Mouse (Mus musculus) forebrain, embryonic 12.5 days (tissue): ENCODE measurements at regions not wholly inside any gene's neighbourhood (a gene's known extent, or its start where the extent isn't known, plus 50 kb on each side); places are given as distances from the start of the nearest gene placed in this dataset.
"Not testable (repeated sequence)": the region's sequence is repeated elsewhere in the genome, so short reads cannot be mapped to it uniquely, and the experiment has no call there.

Source experiments
- ATAC-seq: fragments of 200-750 bp; cut with Nextera tagmentation; 2 replicates; pipeline ENCODE4 v1.8.0; 2017; ENCODE audit warnings: moderate TSS enrichment; ENCODE audit not compliant: low FRiP score
- H3K27ac ChIP-seq: fragments of 300-500 bp; sonication (generic); 2 replicates; pipeline ENCODE4 v1.5.1; 2016; ENCODE audit warnings: mild to moderate bottlenecking
- H3K27me3 ChIP-seq: fragments of 300-500 bp; sonication (generic); 2 replicates; pipeline ENCODE4 v1.6.1; 2016; ENCODE audit warnings: mild to moderate bottlenecking
- H3K36me3 ChIP-seq: fragments of 300-500 bp; sonication (generic); replicated peaks from 2 replicates; pipeline ENCODE4 v1.6.1; 2016; ENCODE audit warnings: mild to moderate bottlenecking
- H3K4me1 ChIP-seq: fragments of 300-500 bp; sonication (generic); 2 replicates; pipeline ENCODE4 v1.6.1; 2016
- H3K4me2 ChIP-seq: fragments of 300-500 bp; sonication (generic); 2 replicates; pipeline ENCODE4 v1.6.1; 2016; ENCODE audit warnings: mild to moderate bottlenecking, moderate library complexity
- H3K4me3 ChIP-seq: fragments of 300-500 bp; sonication (generic); replicated peaks from 2 replicates; pipeline ENCODE4 v1.5.1; 2016; ENCODE audit warnings: mild to moderate bottlenecking
- H3K9ac ChIP-seq: fragments of 300-500 bp; sonication (generic); 2 replicates; pipeline ENCODE4 v1.6.1; 2016; ENCODE audit warnings: mild to moderate bottlenecking
- H3K9me3 ChIP-seq: fragments of 300-500 bp; sonication (generic); 2 replicates; pipeline ENCODE4 v1.6.1; 2016
- WGBS: fragments of 180-500 bp; shearing (Covaris S2); methylation state at CpG from one replicate; pipeline ENCODE4 v1.1.7; 2016; 5-methylcytosine and 5-hydroxymethylcytosine counted together

DNA sequence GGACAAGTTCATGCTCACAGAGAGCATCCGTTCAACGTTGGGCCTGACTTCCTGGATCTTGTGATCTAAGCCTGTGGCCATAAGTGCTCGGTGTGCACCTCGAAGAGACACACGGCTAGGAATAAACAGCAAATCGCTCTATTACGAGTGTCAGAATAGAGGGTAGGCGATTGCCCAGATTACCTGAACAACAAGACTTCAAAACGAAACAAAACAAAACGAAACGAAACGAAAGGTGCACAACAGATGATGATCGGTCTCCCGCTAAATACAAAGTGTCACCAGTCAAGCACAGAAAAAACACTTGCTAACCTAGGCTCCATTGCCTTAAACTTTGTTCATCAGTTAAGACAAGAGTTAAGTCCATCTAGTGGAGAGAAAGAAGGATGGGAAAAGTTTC lies 67.4 kb downstream of the Pdia4 start:
- not testable (repeated sequence) for ATAC-seq, H3K4me2 ChIP-seq, H3K36me3 ChIP-seq, H3K27ac ChIP-seq, H3K4me1 ChIP-seq, H3K9ac ChIP-seq, H3K9me3 ChIP-seq, H3K27me3 ChIP-seq, H3K4me3 ChIP-seq
- WGBS: 80% methylated on average over 9 of the region's 14 CpGs

DNA sequence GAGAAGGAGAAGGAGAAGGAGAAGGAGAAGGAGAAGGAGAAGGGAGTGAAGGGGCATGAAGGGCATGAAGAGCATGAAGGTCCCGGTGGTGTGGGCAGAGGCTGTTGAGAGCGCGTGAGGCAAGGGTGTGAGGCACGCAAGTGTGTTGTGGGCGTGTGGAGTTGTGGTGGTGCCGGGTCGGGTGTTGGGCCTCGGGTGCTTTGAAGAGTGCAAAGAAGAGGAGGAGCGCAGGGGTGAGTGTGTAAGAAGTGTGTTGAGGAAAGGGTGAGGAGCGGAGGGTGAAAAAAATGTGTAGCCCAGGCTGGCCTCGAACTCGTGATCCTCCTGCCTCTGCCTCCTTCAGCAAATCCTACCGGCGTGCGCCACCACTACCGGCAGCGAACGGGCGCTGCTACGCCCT lies 69.4 kb downstream of the Pdia4 start:
- not testable (repeated sequence) for H3K27ac ChIP-seq, H3K27me3 ChIP-seq, H3K9me3 ChIP-seq, H3K4me1 ChIP-seq, H3K4me2 ChIP-seq, ATAC-seq, H3K9ac ChIP-seq, H3K36me3 ChIP-seq
- H3K4me3 ChIP-seq: 0 out of 2 replicates have a peak overlapping the region, but pooled peaks have one; percentile 19
- WGBS: no CpG with 5 or more reads among the region's 20 CpGs

- H3K27ac ChIP-seq, ATAC-seq, H3K9ac ChIP-seq, H3K36me3 ChIP-seq, H3K9me3 ChIP-seq, H3K4me1 ChIP-seq, H3K27me3 ChIP-seq: not testable (repeated sequence)
- Histone ChIP-seq H3K4me3 (peak overlapping the region; percentile 42), H3K4me2 (peak overlapping the region; percentile 40)
- 14% methylated on average over 20 of the region's 47 CpGs for WGBS
Measured at GRCm38 (mm10) chr6:47740216-47740615, 73.0 kb downstream of the Pdia4 start.

- 17% methylated on average over 14 of the region's 26 CpGs for WGBS
- H3K4me2 ChIP-seq, H3K36me3 ChIP-seq, ATAC-seq, H3K4me1 ChIP-seq, H3K27me3 ChIP-seq, H3K27ac ChIP-seq, H3K9me3 ChIP-seq, H3K9ac ChIP-seq: not testable (repeated sequence)
- H3K4me3 ChIP-seq: 0 out of 2 replicates have a peak overlapping the region, but pooled peaks have one; percentile 19
Measured at GRCm38 (mm10) chr6:47739696-47740095, 73.5 kb downstream of the Pdia4 start.

DNA sequence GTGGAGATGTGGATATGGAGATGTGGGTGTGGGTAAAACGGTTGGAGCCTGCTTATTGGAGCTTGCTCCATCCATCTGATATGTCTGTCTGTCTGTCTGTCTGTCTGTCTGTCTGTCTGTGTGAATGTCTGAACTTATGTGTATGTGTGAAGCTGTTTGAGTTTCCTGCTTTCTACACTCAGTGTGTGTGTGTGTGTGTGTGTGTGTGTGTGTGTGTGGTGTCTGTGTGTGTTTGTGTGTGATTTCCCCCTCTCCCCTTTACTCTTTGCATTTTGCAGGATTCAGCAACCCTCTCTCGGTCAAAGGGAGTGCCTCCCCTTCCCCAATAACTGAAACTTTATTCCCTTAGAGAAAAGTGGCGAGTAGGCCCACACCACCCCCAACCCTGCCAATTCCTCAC lies 75.3 kb downstream of the Pdia4 start:
- not testable (repeated sequence) for H3K36me3 ChIP-seq, H3K27ac ChIP-seq, H3K4me2 ChIP-seq, H3K4me3 ChIP-seq, ATAC-seq, H3K9me3 ChIP-seq, H3K4me1 ChIP-seq, H3K27me3 ChIP-seq, H3K9ac ChIP-seq
- WGBS: no CpG with 5 or more reads among the region's 3 CpGs
